Mouse (Mus musculus) brain, embryonic 14.5 days (tissue): ENCODE measurements around the gene Aldoc.

Experiments
- CTCF ChIP-seq: fragments of 200-500 bp; IDR thresholded peaks from 2 replicates; pipeline ENCODE4 v1.5.1; 2012; ENCODE audit warnings: inconsistent platforms, mild to moderate bottlenecking, moderate library complexity, borderline replicate concordance; ENCODE audit not compliant: insufficient read depth, insufficient read length; ENCODE audit errors: extremely low read depth
- POLR2A ChIP-seq: fragments of 200-500 bp; IDR thresholded peaks from 2 replicates; pipeline ENCODE4 v1.6.1; 2012; ENCODE audit warnings: mild to moderate bottlenecking, inconsistent platforms, borderline replicate concordance; ENCODE audit not compliant: poor library complexity, insufficient read depth, insufficient read length, severe bottlenecking; ENCODE audit errors: extremely low read depth

DNA sequence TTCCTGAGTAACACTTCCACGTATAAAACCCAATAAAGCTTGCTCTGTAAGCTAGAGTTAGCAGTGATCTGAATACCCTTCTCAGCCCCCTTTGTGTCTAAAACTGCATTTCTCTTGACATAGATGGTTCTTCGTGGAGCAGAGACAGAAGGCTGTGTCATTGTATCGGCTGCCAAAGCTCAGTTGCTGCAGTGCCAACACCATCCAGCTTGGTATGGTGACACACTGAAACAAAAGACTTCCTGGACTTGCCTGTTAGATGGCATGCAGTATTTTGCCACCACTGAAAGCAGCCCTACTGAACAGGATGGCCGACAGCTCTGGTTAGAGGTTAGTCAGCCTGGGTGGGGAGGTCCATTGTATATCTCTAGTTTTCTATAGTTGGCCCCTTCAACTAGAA is 43.2 kb upstream of the Aldoc start:
- TF ChIP-seq POLR2A (no peak), CTCF (no peak)
